Mouse (Mus musculus): ENCODE measurements at regions not wholly inside any gene's neighbourhood (a gene's known extent, or its start where the extent isn't known, plus 50 kb on each side); places are given as distances from the start of the nearest gene placed in this dataset.

DNA sequence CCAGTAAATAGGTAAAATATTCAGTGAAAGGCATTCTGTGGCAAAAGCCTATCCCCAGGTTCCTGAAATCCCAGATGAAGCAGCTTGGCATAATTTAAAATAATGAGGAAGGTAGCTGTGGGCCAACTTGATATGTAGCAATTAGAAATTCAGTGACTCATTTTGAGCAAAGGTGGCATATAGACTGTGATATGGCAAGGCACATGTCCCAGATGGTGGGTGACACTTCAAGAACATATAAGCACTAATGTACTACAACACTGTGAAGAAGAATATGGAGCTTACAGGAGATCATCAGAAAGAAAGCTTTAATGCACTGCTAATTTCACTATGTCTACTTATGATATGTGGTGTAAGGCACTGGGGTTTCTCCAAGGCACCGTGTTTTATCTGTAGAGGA, 162.0 kb upstream of the Slit2 start:
- TF ChIP-seq CTCF (IDR thresholded peaks at IDR 0.05; ENCODE audit: low read depth): no peak

DNA sequence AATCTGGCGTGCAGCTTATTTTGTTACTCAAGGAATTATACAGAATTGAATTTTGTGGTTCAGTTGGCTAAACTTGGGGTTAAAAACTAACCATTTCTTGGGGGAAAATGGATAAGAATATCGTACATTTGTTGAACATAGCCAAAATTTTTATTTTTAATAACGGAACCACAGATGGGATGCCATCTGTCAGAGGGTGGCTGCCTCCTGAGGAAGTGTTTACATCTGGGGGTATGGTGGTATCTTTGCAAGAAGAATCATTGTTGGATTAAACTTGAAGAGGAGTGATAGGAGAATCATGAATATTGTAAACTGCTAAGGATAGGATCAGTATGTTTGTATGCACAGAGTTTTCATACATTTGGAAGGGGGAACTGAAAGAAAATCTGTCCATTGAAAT, 144.9 kb upstream of the Slit2 start:
- Histone ChIP-seq H3K36me3 (ENCODE audit: insufficient read depth) (no peaks in the 10 kb centered on the region), H3K4me2 (ENCODE audit: low read depth) (no peak overlapping the region), H3K4me1 (ENCODE audit: insufficient read depth) (no peaks in the 10 kb centered on the region), H3K4me3 (ENCODE audit: low read depth, low read length) (no peak overlapping the region), H3K9me3 (ENCODE audit: low read length) (no peaks in the 10 kb centered on the region), H3K27ac (ENCODE audit: low read depth, low read length) (no peak overlapping the region), H3K9ac (no peak overlapping the region), H3K27me3 (ENCODE audit: insufficient read depth, low read length) (no peaks in the 10 kb centered on the region)
- WGBS: 66% methylated on average over 3 of the region's 3 CpGs
- no peak for TF ChIP-seq CTCF (IDR thresholded peaks at IDR 0.05; ENCODE audit: low read depth)
- DNase-seq (no peak), ATAC-seq (no peak)

More for the DNA sequence above, 162.0 kb upstream of the Slit2 start:
- no peak overlapping the region for H3K9ac ChIP-seq
- ATAC-seq: peak; percentile 54; the same call in 1 of the 2 replicates
- DNase-seq: no peak
- no peak overlapping the region for H3K4me2 ChIP-seq (ENCODE audit: low read depth)
- no peaks in the 10 kb centered on the region for H3K27me3 ChIP-seq (ENCODE audit: insufficient read depth, low read length)
- H3K27ac ChIP-seq (ENCODE audit: low read depth, low read length): no peak overlapping the region
- H3K4me1 ChIP-seq (ENCODE audit: insufficient read depth): no peaks in the 10 kb centered on the region
- no peaks in the 10 kb centered on the region for H3K9me3 ChIP-seq (ENCODE audit: low read length)
- H3K4me3 ChIP-seq (ENCODE audit: low read depth, low read length): no peak overlapping the region
- 55% methylated on average over 1 of the region's 1 CpGs for WGBS
- no peaks in the 10 kb centered on the region for H3K36me3 ChIP-seq (ENCODE audit: insufficient read depth)

DNA sequence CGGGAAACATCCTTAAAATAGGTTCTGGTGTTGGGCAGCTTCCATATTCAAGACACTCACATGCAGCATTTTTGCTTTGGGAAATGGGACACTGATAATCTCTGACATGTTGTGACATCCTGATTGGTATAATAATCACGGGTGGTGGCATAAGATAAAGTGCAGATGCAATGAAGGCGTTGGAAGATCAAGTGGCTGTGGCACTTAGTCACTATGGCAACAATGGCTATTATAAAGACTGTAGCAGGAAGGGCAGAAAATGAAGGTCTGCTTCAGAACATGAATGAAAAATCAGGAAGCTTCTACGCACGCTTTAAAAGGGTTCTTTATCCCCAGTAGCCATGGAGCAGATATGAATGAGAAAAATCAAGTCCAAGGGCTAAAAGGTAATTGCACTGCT, 113.2 kb upstream of the Slit2 start:
- peak; percentile 1 for DNase-seq
- Histone ChIP-seq H3K4me1 (ENCODE audit: insufficient read depth) (no peaks in the 10 kb centered on the region), H3K4me2 (ENCODE audit: low read depth) (no peak overlapping the region), H3K4me3 (ENCODE audit: low read depth, low read length) (no peak overlapping the region), H3K27ac (ENCODE audit: low read depth, low read length) (no peak overlapping the region), H3K36me3 (ENCODE audit: insufficient read depth) (no peaks in the 10 kb centered on the region), H3K27me3 (ENCODE audit: insufficient read depth, low read length) (no peaks in the 10 kb centered on the region), H3K9me3 (ENCODE audit: low read length) (no peaks in the 10 kb centered on the region), H3K9ac (no peak overlapping the region)
- no peak for TF ChIP-seq CTCF (IDR thresholded peaks at IDR 0.05; ENCODE audit: low read depth)
- ATAC-seq: peak; percentile 40; the same call in 1 of the 2 replicates
- WGBS: 8% methylated on average over 5 of the region's 5 CpGs
